Mouse (Mus musculus) 3T3-L1 (cell line): Measurements from ENCODE around the gene Mlh1.

ENCODE experiments used
- DNase-seq: peaks from one replicate; pipeline ENCODE4 v3.0.0-alpha.2; 2015; ENCODE audit warnings: low read depth, low spot score

Mlh1 gene

DNA sequence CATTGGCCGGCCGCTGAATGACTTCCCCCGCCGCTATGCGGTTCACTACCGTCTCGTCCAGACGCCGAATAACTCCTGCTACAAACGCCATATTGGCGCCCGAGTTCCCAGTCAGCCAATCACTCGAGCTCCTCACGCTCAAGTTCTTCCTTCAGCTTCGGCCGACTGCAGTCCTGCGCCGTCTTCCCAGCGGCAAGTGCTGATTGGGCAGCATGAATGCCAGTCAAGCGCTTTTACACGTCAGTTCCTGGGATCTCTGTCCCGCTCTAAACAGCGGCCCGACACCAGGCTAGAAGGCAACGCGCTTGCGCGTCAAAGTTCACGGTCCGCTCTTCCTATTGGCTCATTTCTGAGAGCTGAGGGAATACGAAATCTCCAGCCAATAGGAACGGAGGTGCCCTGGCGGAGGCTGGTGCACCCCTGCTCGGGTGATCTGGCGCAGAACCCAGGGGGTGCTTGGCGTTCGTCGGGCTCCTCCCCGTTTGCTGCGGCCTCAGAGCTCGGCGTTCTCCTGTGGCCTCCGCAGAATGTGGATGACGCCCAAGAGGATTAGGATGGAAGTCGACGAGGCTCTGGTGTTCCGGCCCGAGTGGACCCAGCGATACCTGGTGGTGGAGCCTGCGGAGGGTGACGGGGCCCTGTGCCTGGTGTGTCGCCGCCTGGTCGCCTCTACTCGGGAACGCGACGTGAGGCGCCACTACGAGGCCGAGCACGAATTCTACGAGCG, at the start of gene Mlh1, which contains the start of gene Epm2aip1:
Gene Mlh1, minus strand, starts transcription at position 358 of the 727 bp plus-strand sequence.
Gene Epm2aip1, plus strand, starts transcription at position 496 of the 727 bp plus-strand sequence.
- peak; percentile 100 for DNase-seq

- DNase-seq, result no peak
These were observed 49.3 kb upstream of the Mlh1 start for GRCm38 (mm10) chr9:111320912-111321311.

GRCm38 (mm10) chr9:111314219-111314618, 42.6 kb upstream of the Mlh1 start:
- DNase-seq, result peak; percentile 49

- no peak for DNase-seq
These were observed 42.2 kb upstream of the Mlh1 start for GRCm38 (mm10) chr9:111313793-111314192.

GRCm38 (mm10) chr9:111313299-111313698, 41.7 kb upstream of the Mlh1 start:
- DNase-seq, result no peak

- DNase-seq, result no peak
These were observed 41.0 kb upstream of the Mlh1 start for GRCm38 (mm10) chr9:111312442-111313141.

DNA sequence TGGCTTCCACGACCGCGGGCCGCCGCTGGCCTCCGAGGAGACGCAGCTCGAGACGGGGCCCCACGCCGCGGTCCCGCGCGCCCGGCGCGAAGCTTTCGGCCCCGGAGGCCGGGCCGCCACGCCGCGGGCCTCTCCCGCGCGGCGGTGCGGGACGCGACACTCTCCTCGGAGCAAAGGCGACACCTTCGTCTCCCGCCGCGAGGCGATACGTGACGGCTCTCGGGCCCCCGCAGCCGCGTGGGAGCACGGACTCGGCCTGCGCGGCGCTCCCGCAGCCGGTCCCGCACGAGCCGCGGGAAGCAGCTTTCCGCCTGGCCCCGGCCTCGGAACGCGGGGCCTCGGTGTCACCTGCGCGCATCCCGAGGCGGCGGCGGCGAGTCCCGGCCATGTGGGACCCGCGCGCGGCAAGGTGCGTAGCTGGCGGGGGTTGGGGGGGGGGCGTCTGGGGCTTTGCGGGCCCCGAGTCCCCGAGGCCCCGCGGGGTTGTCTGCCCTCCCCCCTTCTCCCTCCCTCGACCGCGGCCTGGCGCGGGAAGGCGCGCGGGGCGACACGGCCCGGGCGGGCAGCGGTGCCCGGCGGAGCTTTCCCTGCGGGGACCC, 40.4 kb upstream of the Mlh1 start:
- DNase-seq, result no peak

DNA sequence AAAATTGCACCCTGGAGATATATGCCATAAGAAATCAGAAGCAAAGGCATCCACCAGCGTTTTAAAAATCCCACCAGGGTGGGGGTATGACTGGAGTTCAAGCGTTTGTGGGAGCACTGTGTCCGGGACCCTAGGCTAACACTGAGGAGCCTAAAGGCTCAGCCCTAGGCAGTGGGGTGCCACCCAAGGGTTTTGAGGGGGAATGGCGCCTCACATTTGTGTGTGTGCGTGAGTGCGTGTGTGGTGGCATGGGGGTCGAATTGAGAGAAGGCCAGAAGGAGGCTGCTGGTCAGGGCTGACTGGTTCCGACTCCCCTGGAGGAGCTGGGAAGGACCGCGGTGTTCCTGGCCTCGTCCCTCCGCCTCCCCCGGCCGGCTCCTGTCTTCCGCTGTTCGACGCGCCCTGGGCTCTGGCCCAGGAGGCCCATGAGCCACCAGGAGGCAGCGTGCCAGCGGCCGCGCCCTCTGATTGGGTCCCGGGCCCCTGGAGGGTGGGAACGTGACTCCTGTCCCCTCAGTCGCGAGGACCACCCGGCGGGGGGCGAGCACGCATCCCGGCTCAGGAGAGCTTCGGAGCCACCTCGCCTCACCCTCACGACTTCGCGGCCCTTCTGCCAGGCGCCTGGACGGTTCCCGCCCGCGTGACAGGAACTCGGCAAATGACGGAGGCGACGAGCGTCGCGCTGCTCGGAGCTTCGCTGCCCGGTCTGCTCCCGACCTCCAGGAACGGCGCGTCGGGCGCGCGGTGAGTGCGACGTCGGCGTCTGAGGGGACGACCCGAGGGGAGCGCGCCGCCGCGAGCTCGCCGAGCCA, 39.6 kb upstream of the Mlh1 start, which contains the start of gene Trank1:
Gene Trank1, plus strand, starts transcription at position 709 of the 812 bp plus-strand sequence.
- no peak for DNase-seq

GRCm38 (mm10) chr9:111306142-111306541, 34.6 kb upstream of the Mlh1 start:
- DNase-seq, result peak; percentile 33

- no peak for DNase-seq
These were observed 32.4 kb upstream of the Mlh1 start for GRCm38 (mm10) chr9:111304036-111304435.

- no peak for DNase-seq
These were observed 30.7 kb upstream of the Mlh1 start for GRCm38 (mm10) chr9:111302196-111302831.

DNA sequence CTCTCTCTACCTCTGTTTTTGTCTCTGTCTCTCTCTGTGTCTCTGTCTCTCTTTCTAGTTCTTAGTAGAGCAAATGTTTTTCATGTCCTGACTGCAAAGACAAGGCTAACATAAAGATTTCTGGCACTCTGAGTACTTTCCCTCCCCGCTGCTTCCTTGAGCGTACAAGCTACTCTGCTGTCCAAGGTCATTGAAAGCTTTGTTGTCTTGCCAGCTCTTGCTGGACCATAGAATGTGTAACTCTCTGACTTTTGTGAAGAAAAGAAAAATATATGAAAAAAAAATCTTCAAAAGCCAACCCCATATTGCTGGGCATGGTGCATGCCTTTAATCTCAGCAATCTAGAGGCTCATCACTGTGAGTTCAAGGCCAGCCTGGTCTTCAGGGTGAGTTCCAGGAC, 27.0 kb upstream of the Mlh1 start:
- no peak for DNase-seq

- DNase-seq, result no peak
These were observed 24.8 kb upstream of the Mlh1 start for GRCm38 (mm10) chr9:111296433-111296832.

DNA sequence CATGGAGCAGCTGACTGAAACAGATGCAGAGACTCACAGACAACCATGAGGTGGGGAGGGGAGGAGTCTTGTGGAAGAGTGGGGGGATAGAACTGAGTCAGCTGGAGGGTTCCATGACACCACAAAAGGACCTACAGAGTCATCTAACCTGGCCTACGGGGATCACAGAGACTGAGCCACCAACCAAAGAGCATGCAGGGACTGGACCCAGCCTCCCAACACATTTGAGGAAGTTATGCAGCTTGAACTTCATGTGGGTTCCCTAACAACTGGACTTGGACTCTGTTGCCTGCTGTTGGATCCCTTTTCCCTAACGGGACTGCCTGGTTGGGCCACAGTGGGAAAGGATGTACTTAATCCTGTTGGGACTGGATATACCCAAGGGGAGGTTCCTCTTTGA, 23.7 kb upstream of the Mlh1 start:
- DNase-seq, result no peak

DNA sequence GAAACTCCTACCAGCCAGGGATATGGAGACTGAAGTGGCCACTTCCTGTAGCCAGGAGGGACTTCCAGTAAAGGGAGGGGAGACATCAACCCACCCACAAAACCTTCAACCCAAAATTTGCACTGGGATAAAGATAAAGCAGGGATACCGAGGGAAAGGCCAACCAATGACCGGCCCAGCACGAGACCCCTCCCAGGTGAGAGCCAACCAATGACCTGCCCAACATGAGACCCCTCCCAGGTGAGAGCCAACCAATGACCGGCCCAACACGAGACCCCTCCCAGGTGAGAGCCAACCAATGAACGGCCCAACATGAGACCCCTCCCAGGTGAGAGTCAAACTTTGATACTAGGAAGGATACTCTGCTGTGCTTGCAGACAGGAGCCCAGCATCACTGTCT, 23.3 kb upstream of the Mlh1 start:
- no peak for DNase-seq

DNA sequence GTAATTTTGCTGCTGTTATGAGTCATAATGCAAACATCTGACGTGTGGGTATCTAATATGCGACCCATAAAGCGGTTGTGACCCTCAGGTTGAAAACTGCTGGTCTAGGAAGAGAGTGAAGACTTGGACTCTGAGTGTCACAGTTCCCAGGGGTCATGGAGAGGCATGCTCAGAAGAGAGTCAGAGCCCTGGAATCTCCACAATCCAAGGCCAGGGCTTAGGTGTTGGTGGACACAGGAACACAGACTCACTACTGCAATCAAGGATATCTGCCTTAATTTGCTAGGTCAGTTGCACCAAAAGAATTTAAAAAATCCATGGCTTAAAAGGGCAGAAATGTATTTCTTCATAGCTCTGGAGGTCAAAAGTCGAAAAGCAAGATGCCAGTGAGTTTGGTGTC, 21.6 kb upstream of the Mlh1 start:
- peak; percentile 24 for DNase-seq

GRCm38 (mm10) chr9:111290539-111291100, 19.0 kb upstream of the Mlh1 start:
- DNase-seq, result no peak

DNA sequence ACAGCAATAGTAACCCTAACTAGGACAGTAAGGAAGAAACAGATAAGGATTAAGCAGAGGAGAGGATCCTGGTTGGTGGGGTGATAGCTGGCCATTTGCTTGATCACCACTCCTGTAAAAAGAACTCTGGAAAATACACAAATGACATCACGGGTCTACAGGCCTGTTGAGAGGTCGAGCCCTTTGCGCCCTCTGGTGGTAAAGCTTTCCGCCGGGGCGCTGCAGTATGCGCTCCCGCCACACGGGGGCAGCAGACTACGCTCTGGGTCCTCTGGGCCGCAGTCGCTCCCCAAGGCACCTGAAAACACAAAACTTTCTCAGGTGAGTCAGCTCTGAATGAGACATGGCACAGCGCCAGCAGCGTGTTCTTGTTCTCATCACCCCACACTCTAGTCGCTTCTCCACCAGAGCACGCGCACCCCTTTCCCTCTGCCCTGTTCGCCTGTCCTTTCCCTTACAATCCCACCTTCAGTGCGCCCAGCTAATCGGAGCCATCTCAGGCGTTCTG, 18.3 kb upstream of the Mlh1 start:
- peak; percentile 84 for DNase-seq

DNA sequence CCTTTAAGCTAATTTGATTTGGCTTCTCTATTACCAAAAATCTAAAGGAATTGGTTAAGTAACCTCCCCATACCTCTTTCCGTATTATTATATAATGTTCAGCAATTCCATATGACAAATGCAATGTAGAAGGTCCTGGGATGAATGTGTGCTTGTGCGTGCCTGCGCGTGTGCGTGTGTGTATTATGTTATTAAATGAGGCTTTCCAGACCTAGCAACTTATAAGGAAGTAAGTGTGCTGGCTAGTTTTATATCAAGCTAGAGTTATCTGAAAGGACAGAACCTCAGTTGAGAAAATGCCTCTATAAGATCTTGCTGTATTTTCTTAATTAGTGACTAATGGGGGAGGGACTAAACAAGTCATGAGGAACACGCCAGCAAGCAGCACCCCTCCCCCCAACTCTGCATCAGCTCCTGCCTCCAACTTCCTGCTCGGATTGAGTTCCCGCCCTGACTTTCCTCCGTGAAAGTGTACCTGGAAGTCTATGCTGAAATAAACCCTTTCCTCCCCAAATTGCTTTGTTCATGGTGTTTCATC, 17.8 kb upstream of the Mlh1 start:
- DNase-seq, result peak; percentile 61

DNA sequence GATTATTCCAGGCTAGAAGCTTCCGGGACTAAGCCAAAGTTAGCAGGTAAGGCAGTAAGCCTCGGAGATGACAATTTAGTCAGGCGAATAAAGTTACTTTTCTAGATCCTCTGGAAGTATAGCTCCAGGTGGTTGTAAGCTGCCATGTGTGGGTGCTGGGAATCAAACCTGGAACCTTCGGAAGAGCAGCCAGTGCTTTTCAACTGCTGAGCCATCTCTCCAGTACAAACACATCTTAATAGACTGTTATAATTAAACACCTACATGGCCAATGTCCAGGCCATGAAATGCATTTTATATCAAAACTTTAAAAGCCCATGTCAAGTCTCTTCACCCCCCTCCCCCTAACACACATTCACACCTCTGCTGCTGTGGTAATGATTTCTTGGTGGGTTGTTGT, 16.4 kb upstream of the Mlh1 start:
- DNase-seq, result no peak
